Mouse (Mus musculus) kidney, embryonic 14.5 days (tissue): ENCODE data around the gene C2cd3. TPM values are rescaled to one million over a fixed set of nuclear protein-coding genes. Genes with fewer than 3 reads are reported as not detected.
A peak's percentile ranks its signal among the peaks of the same experiment; 100 is the strongest.

Source experiments
- ATAC-seq: fragments of 200-750 bp; cut with Nextera tagmentation; 2 replicates; pipeline ENCODE4 v1.8.0; 2017; ENCODE audit warnings: moderate number of reproducible peaks, mild to moderate bottlenecking, moderate TSS enrichment, moderate library complexity; ENCODE audit not compliant: low FRiP score, low TSS enrichment
- H3K27ac ChIP-seq: fragments of 300-500 bp; sonication (generic); 2 replicates; pipeline ENCODE4 v1.5.1; 2014; ENCODE audit warnings: low read depth, mild to moderate bottlenecking, low read length, moderate library complexity, mixed read lengths
- H3K27me3 ChIP-seq: fragments of 300-500 bp; sonication (generic); 2 replicates; pipeline ENCODE4 v1.6.1; 2014; ENCODE audit warnings: mild to moderate bottlenecking, low read length; ENCODE audit not compliant: control insufficient read depth, insufficient read depth
- H3K36me3 ChIP-seq: fragments of 300-500 bp; sonication (generic); 2 replicates; pipeline ENCODE4 v1.6.1; 2014; ENCODE audit warnings: low read length, mixed read lengths; ENCODE audit not compliant: control insufficient read depth, insufficient read depth
- H3K4me1 ChIP-seq: fragments of 300-500 bp; sonication (generic); 2 replicates; pipeline ENCODE4 v1.6.1; 2014; ENCODE audit warnings: low read length, mixed read lengths; ENCODE audit not compliant: control insufficient read depth, insufficient read depth
- H3K4me2 ChIP-seq: fragments of 300-500 bp; sonication (generic); replicated peaks from 2 replicates; pipeline ENCODE4 v1.6.1; 2014; ENCODE audit warnings: low read depth, mild to moderate bottlenecking, low read length
- H3K4me3 ChIP-seq: fragments of 300-500 bp; sonication (generic); 2 replicates; pipeline ENCODE4 v1.5.1; 2014; ENCODE audit warnings: mild to moderate bottlenecking, low read length
- H3K9ac ChIP-seq: fragments of 300-500 bp; sonication (generic); 2 replicates; pipeline ENCODE4 v1.6.1; 2014; ENCODE audit warnings: low read depth, mild to moderate bottlenecking, low read length, moderate library complexity
- H3K9me3 ChIP-seq: fragments of 300-500 bp; sonication (generic); 2 replicates; pipeline ENCODE4 v1.6.1; 2016; ENCODE audit warnings: low read length; ENCODE audit not compliant: control insufficient read depth
- WGBS: fragments of 180-500 bp; shearing (Covaris S2); extraction: QIAGEN DNeasy Blood & Tissue Kit; methylation state at CpG from one replicate; pipeline ENCODE4 v1.1.7; 2014; 5-methylcytosine and 5-hydroxymethylcytosine counted together
- polyA plus RNA-seq: library from polyadenylated mRNA; unstranded; fragments of >200 nt; fragmentation: Nextera tagmentation; extraction: Ambion mirVana; gene quantifications from 2 replicates; pipeline ENCODE4 v1.2.1, GENCODE M21; 2014

C2cd3 gene
- polyA plus RNA-seq, 1 experiment from 2014 or later = 45.4 TPM

GRCm38 (mm10) chr7:100501027-100501843 lies 129.2 kb downstream of the C2cd3 start:
- H3K9ac ChIP-seq = no peak overlapping the region
- no peak overlapping the region for H3K27ac ChIP-seq
- H3K27me3 ChIP-seq = no peaks in the 10 kb centered on the region
- H3K4me1 ChIP-seq = no peaks in the 10 kb centered on the region
- H3K36me3 ChIP-seq = peaks cover 35% of the 10 kb centered on the region
- no peak overlapping the region for H3K4me3 ChIP-seq
- no peak overlapping the region for H3K4me2 ChIP-seq
- H3K9me3 ChIP-seq = no peaks in the 10 kb centered on the region
- WGBS = 64% methylated on average over 6 of the region's 6 CpGs
- no peak for ATAC-seq

GRCm38 (mm10) chr7:100501844-100502373 lies 129.9 kb downstream of the C2cd3 start:
- peaks cover 31% of the 10 kb centered on the region for H3K36me3 ChIP-seq
- H3K9ac ChIP-seq = no peak overlapping the region
- no peaks in the 10 kb centered on the region for H3K27me3 ChIP-seq
- H3K4me1 ChIP-seq = no peaks in the 10 kb centered on the region
- no peak overlapping the region for H3K4me2 ChIP-seq
- H3K27ac ChIP-seq = no peak overlapping the region
- ATAC-seq = no peak
- 59% methylated on average over 2 of the region's 2 CpGs for WGBS
- H3K4me3 ChIP-seq = no peak overlapping the region
- H3K9me3 ChIP-seq = no peaks in the 10 kb centered on the region

GRCm38 (mm10) chr7:100502374-100502922 lies 130.4 kb downstream of the C2cd3 start:
- H3K9me3 ChIP-seq = no peaks in the 10 kb centered on the region
- H3K9ac ChIP-seq = no peak overlapping the region

GRCm38 (mm10) chr7:100503076-100503475 lies 131.0 kb downstream of the C2cd3 start:
- Histone ChIP-seq H3K36me3 (peaks cover 20% of the 10 kb centered on the region), H3K4me1 (no peaks in the 10 kb centered on the region), H3K9ac (no peak overlapping the region), H3K4me3 (no peak overlapping the region), H3K27ac (no peak overlapping the region), H3K4me2 (no peak overlapping the region), H3K9me3 (no peaks in the 10 kb centered on the region), H3K27me3 (no peaks in the 10 kb centered on the region)
- ATAC-seq = no peak
- 88% methylated on average over 5 of the region's 5 CpGs for WGBS

More at GRCm38 (mm10) chr7:100502374-100502922, 130.4 kb downstream of the C2cd3 start:
- no peak overlapping the region for H3K27ac ChIP-seq
- ATAC-seq = no peak
- H3K4me1 ChIP-seq = no peaks in the 10 kb centered on the region
- no peak overlapping the region for H3K4me3 ChIP-seq
- no peak overlapping the region for H3K4me2 ChIP-seq
- H3K27me3 ChIP-seq = no peaks in the 10 kb centered on the region
- H3K36me3 ChIP-seq = peaks cover 26% of the 10 kb centered on the region
- 72% methylated on average over 7 of the region's 7 CpGs for WGBS

- Histone ChIP-seq H3K27me3 (no peaks in the 10 kb centered on the region), H3K4me1 (no peaks in the 10 kb centered on the region), H3K9me3 (no peaks in the 10 kb centered on the region), H3K36me3 (peaks cover 3% of the 10 kb centered on the region; the same call in 1 of the 2 replicates), H3K9ac (no peak overlapping the region), H3K27ac (no peak overlapping the region), H3K4me2 (no peak overlapping the region), H3K4me3 (no peak overlapping the region)
- WGBS = 69% methylated on average over 13 of the region's 13 CpGs
- ATAC-seq = peak; percentile 14; the same call in 1 of the 2 replicates
These were observed 132.9 kb downstream of the C2cd3 start for GRCm38 (mm10) chr7:100504740-100505487.

- Histone ChIP-seq H3K4me3 (no peak overlapping the region), H3K36me3 (no peaks in the 10 kb centered on the region), H3K9ac (no peak overlapping the region), H3K4me2 (no peak overlapping the region), H3K9me3 (no peaks in the 10 kb centered on the region), H3K27ac (no peak overlapping the region), H3K27me3 (no peaks in the 10 kb centered on the region), H3K4me1 (no peaks in the 10 kb centered on the region)
- 39% methylated on average over 4 of the region's 4 CpGs for WGBS
- peak; percentile 22; the same call in 1 of the 2 replicates for ATAC-seq
These were observed 134.5 kb downstream of the C2cd3 start for GRCm38 (mm10) chr7:100506494-100506893.

GRCm38 (mm10) chr7:100508670-100509069 lies 136.6 kb downstream of the C2cd3 start:
- Histone ChIP-seq H3K27ac (no peak overlapping the region), H3K27me3 (no peaks in the 10 kb centered on the region), H3K4me2 (no peak overlapping the region), H3K36me3 (no peaks in the 10 kb centered on the region), H3K9me3 (no peaks in the 10 kb centered on the region), H3K4me1 (no peaks in the 10 kb centered on the region), H3K4me3 (no peak overlapping the region), H3K9ac (no peak overlapping the region)
- no peak for ATAC-seq
- WGBS = 36% methylated on average over 3 of the region's 3 CpGs

- 63% methylated on average over 8 of the region's 8 CpGs for WGBS
- Histone ChIP-seq H3K4me1 (no peaks in the 10 kb centered on the region), H3K9me3 (no peaks in the 10 kb centered on the region), H3K27ac (no peak overlapping the region), H3K4me2 (no peak overlapping the region), H3K4me3 (no peak overlapping the region), H3K9ac (no peak overlapping the region), H3K27me3 (no peaks in the 10 kb centered on the region), H3K36me3 (no peaks in the 10 kb centered on the region)
- ATAC-seq = no peak
These were observed 139.6 kb downstream of the C2cd3 start for GRCm38 (mm10) chr7:100511602-100512001.
